Mouse (Mus musculus): ENCODE measurements around the gene Ldlrad3.

Ldlrad3 gene

GRCm38 (mm10) chr2:101952951-101953361, 233.2 kb downstream of the Ldlrad3 start:
- no peak for DNase-seq

GRCm38 (mm10) chr2:101950716-101951520, 235.3 kb downstream of the Ldlrad3 start:
- DNase-seq, result no peak

- no peak for DNase-seq
Measured at GRCm38 (mm10) chr2:101935006-101935405, 251.2 kb downstream of the Ldlrad3 start.

- no peak for DNase-seq
Measured at GRCm38 (mm10) chr2:101933301-101933700, 252.9 kb downstream of the Ldlrad3 start.

- DNase-seq, result no peak
Measured at GRCm38 (mm10) chr2:101932169-101932936, 253.8 kb downstream of the Ldlrad3 start.

GRCm38 (mm10) chr2:101925591-101926188, 260.5 kb downstream of the Ldlrad3 start:
- DNase-seq, result no peak

GRCm38 (mm10) chr2:101925183-101925582, 261.0 kb downstream of the Ldlrad3 start:
- no peak for DNase-seq

- no peak for DNase-seq
Measured at GRCm38 (mm10) chr2:101923181-101923580, 263.0 kb downstream of the Ldlrad3 start.

GRCm38 (mm10) chr2:101922302-101922701, 263.9 kb downstream of the Ldlrad3 start:
- no peak for DNase-seq

GRCm38 (mm10) chr2:101920136-101920554, 266.0 kb downstream of the Ldlrad3 start:
- DNase-seq, result no peak

GRCm38 (mm10) chr2:101918518-101918917, 267.7 kb downstream of the Ldlrad3 start:
- DNase-seq, result no peak

- no peak for DNase-seq
Measured at GRCm38 (mm10) chr2:101909326-101910080, 276.7 kb downstream of the Ldlrad3 start.

GRCm38 (mm10) chr2:101908773-101909172, 277.4 kb downstream of the Ldlrad3 start:
- no peak for DNase-seq

- DNase-seq, result peak; percentile 43
Measured at GRCm38 (mm10) chr2:101907386-101908022, 278.7 kb downstream of the Ldlrad3 start.

GRCm38 (mm10) chr2:101906379-101906690, 279.9 kb downstream of the Ldlrad3 start:
- DNase-seq, result no peak

- peak; percentile 77 for DNase-seq
Measured at GRCm38 (mm10) chr2:101905534-101906378, 280.4 kb downstream of the Ldlrad3 start.

- no peak for DNase-seq
Measured at GRCm38 (mm10) chr2:101902196-101902595, 284.0 kb downstream of the Ldlrad3 start.

Measured in layer of hippocampus, adult 9-11 months (tissue).